In genomic region chr1:98095991-98096330, GRCm38 (mm10) we compare ENCODE assay signal across 8 mouse cellular contexts. TPM values are rescaled to one million over a fixed set of nuclear protein-coding genes. Genes with fewer than 3 reads are reported as not detected.
DNase-seq lines count a peak whose midpoint lies in the region; ATAC-seq lines count a peak whose summit lies in the region.

No protein-coding gene starts in this region.

- peaks cover 4% of the 10 kb centered on the region; the same call in 1 of the 2 replicates for H3K4me1 ChIP-seq in heart, embryonic 11.5 days (ENCODE audit: control insufficient read depth, insufficient read depth, low read length)
- H3K4me1 ChIP-seq in forebrain, embryonic 16.5 days (replicated peaks; ENCODE audit: control insufficient read depth, insufficient read depth, low read length) = peaks cover 13% of the 10 kb centered on the region

- peak overlapping the region; percentile 71 for H3K4me2 ChIP-seq in heart, embryonic 11.5 days
- H3K4me2 ChIP-seq in forebrain, embryonic 16.5 days (ENCODE audit: low read length) = peak overlapping the region; percentile 74

- peak overlapping the region; percentile 78 for H3K27ac ChIP-seq in heart, embryonic 11.5 days (ENCODE audit: low read depth, low read length)
- peak overlapping the region; percentile 71 for H3K27ac ChIP-seq in forebrain, embryonic 16.5 days (ENCODE audit: low read length)

- no peak for ATAC-seq in heart, embryonic 11.5 days (replicated peaks; ENCODE audit: insufficient number of reproducible peaks, low FRiP score, low TSS enrichment)
- no peak for ATAC-seq in forebrain, embryonic 16.5 days
- peak; percentile 15 for ATAC-seq in megakaryocyte-erythroid progenitor cell, adult 5-6 weeks (replicated peaks; ENCODE audit: low FRiP score, low TSS enrichment, poor library complexity, severe bottlenecking)

- no peaks in the 10 kb centered on the region for H3K36me3 ChIP-seq in heart, embryonic 11.5 days (ENCODE audit: control insufficient read depth, insufficient read depth, low read length)
- no peaks in the 10 kb centered on the region for H3K36me3 ChIP-seq in forebrain, embryonic 16.5 days (ENCODE audit: control insufficient read depth, insufficient read depth)

- peak overlapping the region; percentile 74 for H3K9ac ChIP-seq in heart, embryonic 11.5 days (ENCODE audit: low read depth, low read length)
- H3K9ac ChIP-seq in forebrain, embryonic 16.5 days (replicated peaks; ENCODE audit: low read depth, low read length) = peak overlapping the region; percentile 83

- no peaks in the 10 kb centered on the region for H3K9me3 ChIP-seq in heart, embryonic 11.5 days (replicated peaks; ENCODE audit: control insufficient read depth, low read length)
- H3K9me3 ChIP-seq in forebrain, embryonic 16.5 days (ENCODE audit: control insufficient read depth, low read length) = no peaks in the 10 kb centered on the region

- intact Hi-C loops in heart, postnatal 25 days (cut with DNase I) = loop anchor here (5.0 kb wide), 3 partner anchors 94 to 434 kb away; partner anchors contain the start of gene D1Ertd622e
- intact Hi-C loops in left cerebral cortex, postnatal 10 days (cut with DNase I) = no loop called here

- 20% methylated on average over 9 of the region's 9 CpGs for WGBS in heart, embryonic 11.5 days (ENCODE audit: insufficient replicate concordance)
- 38% methylated on average over 9 of the region's 9 CpGs for WGBS in forebrain, embryonic 16.5 days

- peak overlapping the region; percentile 63 for H3K4me3 ChIP-seq in heart, embryonic 11.5 days (ENCODE audit: low read depth, low read length)
- H3K4me3 ChIP-seq in forebrain, embryonic 16.5 days (replicated peaks; ENCODE audit: low read length) = peak overlapping the region; percentile 66

- no peaks in the 10 kb centered on the region for H3K27me3 ChIP-seq in heart, embryonic 11.5 days (ENCODE audit: control insufficient read depth, insufficient read depth, low read length)
- H3K27me3 ChIP-seq in forebrain, embryonic 16.5 days (replicated peaks; ENCODE audit: control insufficient read depth, insufficient read depth, low read length) = no peaks in the 10 kb centered on the region

- no peak for DNase-seq in heart, postnatal 25 days (ENCODE audit: low spot score)
- DNase-seq in CD4-positive, CD25-positive, alpha-beta regulatory T cell, adult 2 months (ENCODE audit: low read depth, low spot score) = peak; percentile 21
- no peak for DNase-seq in left cerebral cortex, postnatal 10 days (ENCODE audit: extremely low spot score in 1 of 2, low spot score in 2 of 2)
- no peak for DNase-seq in urinary bladder, postnatal 4 days (ENCODE audit: low spot score in 2 of 2)
- DNase-seq in embryo, embryonic 10.5 days (ENCODE audit: low spot score) = no peak

RNA-seq across cellular contexts. Expression of gene Pam, which starts 0.5 kb away (rescaled TPM):
- 258 and 317 TPM in 2 replicates for polyA plus RNA-seq in heart, embryonic 11.5 days (2014; fragmentation: Nextera tagmentation; extraction: Ambion mirVana)
- total RNA-seq in heart, postnatal 25 days (2021) = 100 to 1,000 TPM; 615 to 691 TPM
- polyA plus RNA-seq in forebrain, embryonic 16.5 days (2015; fragmentation: Nextera tagmentation; extraction: Ambion mirVana) = 45.1 and 53.9 TPM in 2 replicates
- 6.1 and 11.5 TPM in 2 replicates for total RNA-seq in megakaryocyte-erythroid progenitor cell, adult 5-6 weeks (2014; fragmentation: Nextera tagmentation)
- total RNA-seq in megakaryocyte-erythroid progenitor cell, adult 5-6 weeks (2017) = 19.7 and 22.3 TPM in 2 replicates
- total RNA-seq in left cerebral cortex, postnatal 10 days (2021) = 100 to 1,000 TPM; 159 to 181 TPM

Comparison
In these comparisons a context has a peak if more than half of its experiments do, and no peak if none do; other contexts are left out.
1. RNA of gene Pam, which starts 0.5 kb away (total RNA-seq): 615 to 691 TPM in heart, postnatal 25 days and 159 to 181 TPM in left cerebral cortex, postnatal 10 days; 6.1 to 22.3 TPM in megakaryocyte-erythroid progenitor cell, adult 5-6 weeks; every median in the first group is over 4 times any median in the second.